Mouse (Mus musculus) neural tube, embryonic 10.5 days (tissue): ENCODE data around the gene Nkg7.

Experiments used
- DNase-seq: peaks from one replicate; pipeline ENCODE4 v3.0.0-alpha.2; 2017; ENCODE audit warnings: low spot score; ENCODE audit errors: extremely low spot score

The Nkg7 gene

DNA sequence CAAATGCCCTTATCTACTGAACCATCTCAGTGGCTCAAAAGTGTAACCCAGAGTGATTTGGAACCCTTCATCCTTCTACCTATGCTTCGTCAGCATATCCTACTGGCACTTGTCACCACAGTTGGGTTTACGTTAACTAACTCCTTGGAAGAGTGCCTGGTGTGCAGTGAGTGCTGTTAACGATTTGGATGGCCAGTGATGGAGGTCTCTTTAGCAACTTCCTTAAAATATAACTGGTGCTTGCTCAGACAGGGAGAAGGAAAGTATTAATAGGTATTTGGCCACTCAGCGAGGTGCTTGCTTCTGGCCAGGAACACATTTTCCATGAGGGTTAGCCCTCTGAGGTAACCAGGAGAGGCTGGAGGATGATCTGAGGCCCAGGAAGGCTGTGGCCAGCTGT is 10.9 kb downstream of the Nkg7 start:
- DNase-seq, result no peak

DNA sequence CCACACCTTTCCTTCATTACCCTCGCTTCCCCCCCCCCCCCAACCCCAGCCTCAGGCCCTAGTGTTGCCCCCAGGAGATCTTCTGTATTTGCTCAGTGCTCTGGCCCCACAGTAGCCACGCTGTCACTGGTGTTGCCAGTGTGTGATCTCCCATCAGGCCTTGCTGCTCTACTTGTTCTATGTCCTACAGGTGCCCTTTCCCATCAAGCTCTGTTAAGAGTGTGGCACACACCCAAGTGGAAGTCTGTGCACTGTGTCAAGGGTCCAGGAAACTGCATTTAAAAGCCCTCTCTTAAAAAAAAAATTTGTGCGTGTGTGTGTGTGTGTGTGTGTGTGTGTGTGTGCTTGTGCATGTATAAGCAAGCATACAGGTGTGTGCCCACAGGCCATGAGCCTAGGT is 11.4 kb downstream of the Nkg7 start:
- no peak for DNase-seq

DNA sequence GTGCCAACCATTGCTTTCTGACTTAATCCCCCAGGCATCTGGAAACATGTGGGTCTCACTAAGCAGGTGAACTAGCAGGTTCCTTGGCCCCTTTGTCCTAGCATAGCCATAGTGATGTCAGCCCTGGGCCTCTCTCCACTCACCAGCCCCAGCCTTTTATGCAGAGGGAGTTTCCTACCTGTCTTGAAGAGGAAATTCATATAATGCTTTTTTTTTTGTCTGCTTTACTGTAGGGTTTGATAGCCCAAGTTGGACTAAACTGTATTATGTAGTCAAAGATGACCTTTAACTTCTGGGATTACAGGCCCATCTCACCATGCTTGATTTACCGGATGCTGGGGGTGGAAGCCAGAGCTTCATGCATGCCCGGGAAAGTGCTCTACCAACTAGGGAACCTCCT is 12.9 kb downstream of the Nkg7 start:
- DNase-seq, result no peak

DNA sequence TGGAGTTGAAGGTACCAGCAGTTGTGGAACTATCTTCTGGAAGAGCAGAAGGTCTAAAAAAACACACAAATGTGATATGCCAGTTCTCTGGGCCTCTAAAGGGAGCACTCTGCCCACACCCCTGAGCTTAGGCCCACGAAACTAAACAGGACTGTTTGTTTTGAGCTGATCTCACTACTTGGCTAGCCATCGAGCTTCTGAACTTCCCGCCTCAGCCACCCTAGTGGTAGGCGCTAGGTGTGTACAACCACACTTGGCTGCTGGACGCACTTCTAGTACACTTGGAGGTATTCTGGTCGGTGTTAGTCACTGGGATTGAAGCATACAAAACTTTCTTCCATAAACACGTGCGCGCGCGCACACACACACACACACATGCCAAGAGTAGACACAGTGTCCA is 14.9 kb downstream of the Nkg7 start:
- no peak for DNase-seq

DNA sequence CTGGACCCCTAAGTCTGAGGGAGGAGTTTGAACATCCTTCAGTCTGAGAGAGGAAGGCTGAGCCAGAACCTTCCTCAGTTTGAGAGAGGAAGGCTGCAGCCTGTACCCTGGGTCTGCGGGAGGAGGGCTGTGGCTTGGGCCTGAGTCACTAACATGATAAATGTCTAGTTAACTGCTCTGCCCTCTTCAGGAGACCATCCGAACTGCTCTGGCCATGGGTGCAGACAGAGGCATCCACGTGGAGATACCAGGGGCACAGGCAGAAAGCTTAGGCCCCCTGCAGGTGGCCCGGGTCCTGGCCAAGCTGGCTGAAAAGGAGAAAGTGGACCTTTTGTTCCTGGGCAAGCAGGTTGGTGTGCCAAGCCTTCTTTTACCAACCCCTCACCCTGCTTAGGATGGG is 15.7 kb downstream of the Nkg7 start:
- no peak for DNase-seq

DNA sequence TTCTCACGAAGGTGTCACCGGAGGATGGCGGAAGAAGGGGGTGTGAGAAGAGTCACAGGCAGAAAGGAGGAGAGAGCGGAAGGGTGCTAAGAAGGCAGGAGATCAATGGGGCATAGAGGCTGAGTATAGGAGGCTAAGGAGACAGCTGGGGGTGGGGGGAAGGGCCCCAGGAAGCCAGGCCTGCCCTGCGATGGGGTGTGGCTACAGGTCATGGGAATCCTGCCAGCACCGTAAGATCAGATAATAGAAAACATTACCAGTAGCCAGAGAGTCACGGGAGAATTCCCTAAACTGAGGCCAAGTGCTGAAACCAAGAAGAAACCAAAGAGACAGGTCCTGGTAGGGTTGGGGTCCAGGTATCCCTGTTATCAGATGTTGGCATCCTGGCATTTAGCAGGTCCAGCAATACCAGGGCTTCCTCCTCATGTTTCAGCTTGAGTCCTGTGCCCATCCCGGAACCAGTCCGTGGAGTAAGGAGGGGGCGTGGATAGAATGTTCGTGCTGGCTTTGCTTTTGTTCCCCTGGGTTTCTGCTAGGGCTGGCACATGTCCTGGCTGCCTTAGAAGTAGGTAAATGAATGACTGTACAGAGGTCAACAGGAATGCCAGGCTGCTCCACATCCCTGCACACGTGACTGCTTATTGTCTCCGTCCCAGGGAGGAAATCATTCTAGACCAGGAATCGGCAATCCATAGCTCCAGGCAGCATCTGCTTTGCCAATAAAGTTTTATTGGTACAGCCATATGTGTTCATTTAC is 16.9 kb downstream of the Nkg7 start:
- no peak for DNase-seq

DNA sequence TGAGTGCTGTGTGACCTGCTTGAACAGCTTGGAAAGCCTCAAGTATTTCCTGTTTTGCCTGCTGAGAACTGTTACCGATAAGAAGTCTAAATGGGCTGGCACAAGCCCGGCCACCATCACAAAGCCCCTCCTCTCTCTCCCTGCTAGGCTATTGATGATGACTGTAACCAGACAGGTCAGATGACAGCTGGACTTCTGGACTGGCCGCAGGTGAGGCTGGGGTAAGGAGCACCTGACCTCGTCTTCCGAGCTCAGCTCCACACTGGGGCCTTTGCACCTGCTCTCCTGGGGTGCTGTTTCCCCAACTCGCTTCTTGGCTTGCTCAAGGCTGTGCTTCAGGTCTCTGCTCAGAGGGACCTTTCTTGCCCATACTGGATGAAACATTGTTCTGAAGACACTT is 17.5 kb downstream of the Nkg7 start:
- DNase-seq, result no peak

DNA sequence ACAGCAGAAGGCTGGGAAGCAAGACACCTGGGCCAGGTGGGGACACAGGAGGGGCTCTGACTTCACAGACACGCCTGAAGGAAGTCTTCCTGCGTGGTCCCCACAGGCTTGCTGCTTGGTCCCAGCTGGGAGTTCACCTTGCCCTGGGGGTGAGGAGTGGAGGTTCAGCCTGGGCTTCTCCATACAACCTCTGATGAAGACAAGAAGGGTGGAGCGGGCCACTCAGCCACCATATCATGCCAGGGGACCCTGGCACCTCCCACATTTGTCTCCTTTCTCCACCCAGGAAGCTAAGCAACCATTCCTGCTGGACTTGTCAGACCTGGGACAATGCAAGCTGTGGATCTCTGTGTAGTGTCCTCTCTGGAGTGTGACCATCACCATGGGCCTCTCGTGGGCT is 26.0 kb downstream of the Nkg7 start, which contains the start of gene Vsig10l:
Gene Vsig10l, plus strand, starts transcription at position 301 of the 400 bp plus-strand sequence.
- DNase-seq, result no peak

DNA sequence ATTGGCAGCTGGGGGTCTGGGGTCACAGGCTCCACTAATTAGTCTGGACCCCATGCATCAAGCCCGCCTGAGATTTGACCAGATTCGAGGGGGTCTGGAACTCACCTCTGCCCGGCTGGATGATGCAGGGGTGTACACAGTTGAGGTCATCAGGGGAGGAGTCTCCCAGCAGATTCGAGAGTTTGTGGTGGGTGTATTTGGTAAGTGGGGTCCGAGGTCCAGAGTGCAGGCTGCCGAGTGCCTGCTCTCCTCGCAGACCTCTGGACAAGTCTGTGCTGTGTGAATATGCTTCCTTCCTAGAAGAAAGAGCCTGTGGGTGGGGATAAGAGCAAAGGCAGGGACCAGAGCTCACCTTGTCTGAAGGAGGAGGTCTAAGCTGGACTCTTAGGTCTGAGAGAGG is 27.1 kb downstream of the Nkg7 start:
- no peak for DNase-seq

DNA sequence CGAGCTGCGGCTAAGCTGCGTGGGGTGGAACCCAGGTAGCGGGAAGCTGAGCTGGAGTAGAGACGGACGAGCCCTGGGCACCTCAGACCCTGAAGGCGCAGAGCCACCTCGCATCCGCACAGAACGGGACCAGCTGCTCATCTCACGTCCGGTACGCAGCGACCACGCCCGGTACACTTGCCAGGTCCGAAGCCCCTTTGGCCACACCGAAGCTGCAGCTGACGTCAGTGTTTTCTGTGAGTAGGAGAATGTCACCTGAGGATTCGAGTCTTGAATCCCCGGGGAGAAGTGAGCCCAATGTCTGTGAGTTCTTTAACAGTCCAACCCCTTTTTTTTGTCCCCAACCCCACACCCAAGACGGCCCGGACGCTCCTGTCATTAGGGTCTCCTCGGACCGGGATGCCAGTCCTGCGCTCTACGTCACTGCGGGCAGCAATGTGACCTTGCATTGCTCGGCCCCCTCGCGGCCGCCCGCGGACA is 28.0 kb downstream of the Nkg7 start:
- DNase-seq, result no peak

DNA sequence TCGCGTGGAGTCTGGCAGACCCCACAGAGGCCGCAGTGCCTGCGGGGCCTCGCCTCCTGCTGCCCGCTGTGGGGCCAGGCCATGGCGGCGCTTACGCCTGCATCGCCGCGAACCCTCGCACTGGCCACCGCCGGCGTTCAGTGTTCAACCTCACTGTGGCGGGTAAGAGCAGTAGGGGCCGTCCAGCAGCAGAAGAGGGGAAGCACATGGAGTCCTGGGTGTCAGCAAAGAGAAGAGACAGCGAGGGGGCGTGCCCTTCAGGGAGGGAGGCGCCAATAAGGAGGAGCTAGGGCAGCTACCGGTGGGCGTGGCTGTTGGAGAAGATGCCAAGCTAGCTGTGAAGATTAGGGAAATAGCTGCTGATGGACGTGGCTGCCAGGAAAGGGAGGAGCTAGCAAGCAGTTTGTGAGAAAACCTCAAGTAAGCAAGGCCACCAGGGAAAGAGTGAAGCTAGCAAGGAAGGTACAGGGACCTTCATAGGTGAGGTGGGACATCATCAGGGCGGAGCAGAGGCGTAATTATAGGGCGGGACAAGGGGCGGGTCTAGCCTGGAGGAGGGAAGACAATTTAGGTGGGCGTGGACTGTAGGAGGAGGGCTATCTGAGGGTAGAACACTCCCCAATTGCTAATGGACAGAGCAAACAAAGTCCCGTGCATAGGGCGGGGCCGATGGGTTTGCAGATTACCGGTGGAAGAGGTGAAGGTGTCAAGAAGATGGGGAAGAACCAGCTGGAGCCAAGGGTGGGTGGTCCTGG is 28.6 kb downstream of the Nkg7 start:
- peak; percentile 78 for DNase-seq

DNA sequence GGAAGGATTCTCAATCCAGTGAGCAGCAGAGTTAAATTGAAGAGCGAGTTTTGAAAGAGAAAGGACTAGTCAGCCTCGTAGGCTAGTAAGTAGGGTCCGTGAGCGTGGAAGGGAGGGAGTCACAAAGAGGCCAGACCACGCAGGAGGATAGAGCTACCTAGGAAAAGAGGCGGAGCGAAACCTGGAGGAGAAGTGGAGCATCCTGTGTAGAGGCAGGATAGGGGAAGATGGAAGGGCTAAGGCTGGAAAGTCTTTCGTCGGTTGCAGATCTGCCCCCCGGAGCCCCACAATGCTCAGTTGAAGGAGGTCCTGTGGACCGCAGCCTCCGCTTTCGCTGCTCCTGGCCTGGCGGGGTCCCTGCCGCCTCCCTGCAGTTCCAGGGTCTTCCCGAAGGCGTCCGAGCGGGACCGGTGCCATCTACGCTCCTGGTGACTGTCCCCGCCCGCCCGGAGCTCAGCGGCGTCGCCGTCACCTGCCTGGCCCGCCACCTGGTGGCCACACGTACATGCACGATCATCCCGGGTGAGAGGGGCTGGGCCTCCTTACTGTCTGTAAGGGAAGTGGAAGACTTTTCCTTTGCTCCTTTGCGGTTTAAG is 29.3 kb downstream of the Nkg7 start:
- peak; percentile 78 for DNase-seq

DNA sequence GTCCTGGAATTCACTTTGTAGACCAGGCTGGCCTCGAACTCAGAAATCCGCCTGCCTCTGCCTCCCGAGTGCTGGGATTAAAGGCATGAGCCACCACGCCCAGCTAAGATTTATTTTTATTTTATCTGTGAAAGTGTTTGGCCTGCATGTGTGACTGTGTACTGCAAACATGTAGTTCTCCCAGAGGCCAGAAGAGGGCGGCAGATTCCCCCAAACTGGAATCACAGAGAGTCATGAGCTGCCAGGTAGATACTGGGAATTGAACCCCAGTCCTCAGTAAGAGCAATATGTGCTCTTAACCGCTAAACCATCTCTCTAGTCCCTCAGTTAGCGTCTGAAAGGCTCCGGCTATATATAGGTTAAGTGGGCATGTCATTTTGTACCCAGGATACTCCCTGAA is 33.5 kb downstream of the Nkg7 start:
- peak; percentile 63 for DNase-seq

DNA sequence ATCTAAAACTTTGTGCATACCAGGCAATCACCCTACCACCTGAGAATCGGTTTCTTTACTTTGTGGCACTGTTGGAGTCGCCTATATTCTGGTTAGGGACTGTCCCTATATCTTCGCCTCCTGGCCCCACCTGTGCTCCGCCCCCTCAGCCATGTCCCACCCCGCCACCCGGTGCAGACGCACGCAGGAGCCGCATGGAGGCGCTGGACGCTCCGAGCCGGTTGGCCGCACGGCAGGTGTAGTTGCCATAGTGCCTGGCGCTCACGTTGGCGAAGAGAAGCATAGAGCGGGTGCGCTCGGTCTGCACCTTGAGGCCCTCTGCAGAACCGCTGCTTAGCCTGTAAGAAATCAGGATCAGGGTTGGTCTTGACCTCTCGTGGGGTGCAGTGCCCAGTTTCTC is 38.8 kb downstream of the Nkg7 start:
- no peak for DNase-seq

DNA sequence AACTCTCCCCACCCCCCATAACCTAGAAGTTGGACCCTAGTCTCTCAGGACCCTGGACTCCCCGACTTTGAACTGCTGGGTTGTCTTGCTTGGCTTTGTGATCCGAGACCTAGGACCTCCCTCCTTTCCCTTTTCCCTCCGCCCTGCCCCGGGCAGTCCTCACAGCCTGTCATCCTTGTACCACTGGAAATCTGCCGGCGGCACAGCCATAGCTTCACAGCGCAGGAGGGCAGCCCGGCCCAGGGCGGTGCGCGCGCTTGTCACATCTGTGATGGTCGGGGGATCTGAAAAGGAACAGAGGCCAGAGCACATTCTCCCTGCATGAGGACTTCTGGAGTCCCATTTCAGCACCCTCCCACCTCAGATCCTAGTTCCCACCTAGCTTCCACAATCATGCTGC is 39.5 kb downstream of the Nkg7 start:
- DNase-seq, result no peak

DNA sequence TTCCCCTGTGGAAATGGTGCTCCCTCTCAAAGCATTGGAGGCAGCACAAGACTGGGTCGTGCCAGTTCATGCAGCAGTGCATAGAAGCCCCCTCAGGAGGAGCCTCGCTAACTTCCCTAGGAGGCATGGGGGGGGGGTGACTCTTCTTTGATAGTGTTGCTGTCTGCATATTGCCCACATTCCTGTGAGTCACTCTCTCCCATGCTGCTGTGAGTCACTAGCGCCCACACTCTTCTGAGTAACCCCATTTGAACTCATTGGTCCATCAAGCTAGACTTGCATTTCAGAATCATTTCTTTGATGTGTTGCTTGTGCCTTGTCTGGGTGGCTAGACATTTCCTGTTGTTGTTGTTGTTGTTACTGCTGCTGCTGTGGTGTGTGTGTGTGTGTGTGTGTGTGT is 44.3 kb downstream of the Nkg7 start:
- DNase-seq, result no peak

DNA sequence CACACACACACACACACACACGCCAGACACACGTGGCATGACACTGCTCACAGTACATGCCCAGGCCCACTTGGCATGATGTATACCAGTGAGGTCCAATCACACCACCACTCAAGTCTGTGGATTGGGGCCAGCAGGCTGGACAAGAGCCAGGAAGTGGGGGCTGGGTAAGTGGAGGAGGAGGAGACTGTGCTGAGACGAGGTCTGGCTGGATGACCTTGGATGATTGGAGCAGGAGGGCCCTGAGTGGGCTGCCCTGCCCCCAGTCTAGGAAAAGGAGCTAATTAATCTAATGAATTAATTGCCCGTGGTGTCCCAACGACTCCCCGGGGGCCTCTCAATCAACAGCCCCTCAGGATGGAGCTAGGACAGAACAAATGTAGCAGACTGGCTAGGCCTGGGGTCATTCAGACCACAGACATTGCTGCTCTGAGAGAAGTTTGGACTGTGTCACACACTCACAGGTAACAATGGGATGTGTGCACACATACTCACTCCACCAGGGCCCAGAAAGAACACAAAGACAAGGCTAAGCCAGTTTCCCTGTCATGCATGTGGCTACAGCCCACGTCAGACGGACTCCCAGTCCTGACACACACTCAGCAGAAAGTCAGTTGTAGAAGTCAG is 45.3 kb downstream of the Nkg7 start:
- DNase-seq, result peak; percentile 21

DNA sequence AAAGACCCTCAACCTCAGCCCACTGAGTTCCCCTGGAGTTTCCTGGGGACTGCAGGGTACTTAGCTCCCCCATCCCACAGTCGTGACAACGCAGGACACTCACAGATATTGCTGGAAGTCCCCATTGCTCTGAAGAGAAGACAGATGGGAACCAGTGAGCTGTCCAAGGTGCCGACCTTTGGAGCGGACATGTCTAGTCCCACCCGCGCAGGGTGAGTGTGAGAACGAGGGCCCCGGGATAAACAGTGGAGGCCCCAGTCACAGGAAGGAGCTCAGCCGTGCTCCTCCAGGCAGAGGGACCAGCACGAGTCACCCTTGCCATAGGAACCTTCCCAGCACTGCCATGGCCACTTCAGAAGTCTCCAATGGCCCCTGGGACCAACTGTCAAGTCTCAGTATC is 46.4 kb downstream of the Nkg7 start:
- peak; percentile 32 for DNase-seq
